20 mouse cellular contexts compared by ENCODE assay signal in the genomic region with DNA sequence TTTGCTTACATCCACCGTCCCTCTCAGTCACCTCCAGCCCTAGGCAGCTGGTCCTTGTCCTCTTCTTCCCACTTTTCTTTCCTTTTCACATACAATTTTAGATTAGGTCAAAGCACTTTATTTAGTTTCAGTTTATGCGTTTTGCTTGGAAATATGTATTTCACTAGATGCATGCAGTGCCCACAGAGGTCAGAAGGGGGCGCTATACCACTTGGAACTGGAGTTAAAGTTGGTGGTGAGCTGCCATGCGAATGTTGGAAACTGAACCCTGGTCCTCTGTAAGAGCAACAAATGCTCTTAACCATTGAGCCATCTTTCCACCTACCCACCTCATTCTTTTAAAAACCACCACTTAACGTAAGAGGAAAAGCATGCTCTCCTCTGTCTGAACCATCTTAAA. TPM values are rescaled to one million over a fixed set of nuclear protein-coding genes. Genes with fewer than 3 reads are reported as not detected.
DNase-seq lines count a peak whose midpoint lies in the region; ATAC-seq and TF ChIP-seq lines count a peak whose summit lies in the region.
"Had no signal": no experiment of that assay in that cellular context is flagged by ENCODE, and none has a peak within 500 bp of the region (broad histone marks: within the 10 kb centered on the region; RNA-seq: fewer than 3 reads in every experiment).

No protein-coding gene starts in this region.

- no peak for TF ChIP-seq EP300 in CH12.LX (IDR thresholded peaks at IDR 0.05; ENCODE audit: low read length)

- dilution Hi-C loops in CH12.LX (cut with MboI; ENCODE audit: extremely low pct_ligation_motif_present, extremely low pct_unique_long_range_greater_than_20kb, low sequenced_read_pairs) = no loop called here

- WGBS in liver, adult 2 months = 65% methylated on average over 5 of the region's 5 CpGs
- 59% methylated on average over 5 of the region's 5 CpGs for WGBS in liver, embryonic 12.5 days (ENCODE audit: insufficient replicate concordance)
- WGBS in hindbrain, embryonic 16.5 days = 76% methylated on average over 5 of the region's 5 CpGs

- no peaks in the 10 kb centered on the region for H3K79me2 ChIP-seq in liver, adult 2 months (ENCODE audit: control insufficient read depth, insufficient read depth, low read length)
- H3K79me2 ChIP-seq in CH12.LX (replicated peaks; ENCODE audit: control insufficient read depth, extremely low read depth, insufficient read depth, poor library complexity, severe bottlenecking) = no peaks in the 10 kb centered on the region

- peak; percentile 6; the same call in 1 of the 2 replicates for TF ChIP-seq CTCF in gastrocnemius, adult 2 months (IDR thresholded peaks at IDR 0.05)
- peak; percentile 35; the same call in 1 of the 2 replicates for TF ChIP-seq CTCF in liver, adult 2 months (IDR thresholded peaks at IDR 0.05; ENCODE audit: low read depth, low read length)
- TF ChIP-seq CTCF in CH12.LX (conservative IDR thresholded peaks at IDR 0.05 in 1 of 2, IDR thresholded peaks at IDR 0.05 in 1 of 2; ENCODE audit: low read depth in 2 of 2, low read length in 2 of 2) (peak; percentile 40 to 41; a peak in 3 of 4 replicates), Patski (IDR thresholded peaks at IDR 0.05) (peak; percentile 49)

- H3K27me3 ChIP-seq in liver, adult 2 months (ENCODE audit: control insufficient read depth, insufficient read depth, low read length) = no peaks in the 10 kb centered on the region
- H3K27me3 ChIP-seq in liver, embryonic 12.5 days (replicated peaks) = no peaks in the 10 kb centered on the region
- H3K27me3 ChIP-seq in CH12.LX (replicated peaks) = no peaks in the 10 kb centered on the region
- H3K27me3 ChIP-seq in Patski = peaks cover 3% of the 10 kb centered on the region
- no peaks in the 10 kb centered on the region for H3K27me3 ChIP-seq in hindbrain, embryonic 16.5 days (replicated peaks; ENCODE audit: control insufficient read depth, insufficient read depth, low read length)
- H3K27me3 ChIP-seq: limb, embryonic 13.5 days had no signal

- H3K4me2 ChIP-seq in liver, embryonic 12.5 days = no peak overlapping the region
- H3K4me2 ChIP-seq in CH12.LX (ENCODE audit: insufficient read depth, low read depth, poor library complexity, severe bottlenecking) = no peak overlapping the region
- H3K4me2 ChIP-seq in hindbrain, embryonic 16.5 days (ENCODE audit: low read length) = no peak overlapping the region
- H3K4me2 ChIP-seq: limb, embryonic 13.5 days; midbrain, embryonic 11.5 days had no signal

- H3K4me1 ChIP-seq in liver, adult 2 months (ENCODE audit: control insufficient read depth, insufficient read depth, low read length) = no peaks in the 10 kb centered on the region
- H3K4me1 ChIP-seq in liver, embryonic 12.5 days = no peaks in the 10 kb centered on the region
- peaks cover 0 to 18% of the 10 kb centered on the region in 2 experiments; a peak in 2 of 4 replicates for H3K4me1 ChIP-seq in CH12.LX (ENCODE audit: control insufficient read depth in 1 of 2, insufficient read depth in 2 of 2)
- no peaks in the 10 kb centered on the region for H3K4me1 ChIP-seq in hindbrain, embryonic 16.5 days (ENCODE audit: control insufficient read depth, insufficient read depth, low read depth, low read length)
- H3K4me1 ChIP-seq: limb, embryonic 13.5 days had no signal

- no peaks in the 10 kb centered on the region for H3K36me3 ChIP-seq in liver, adult 2 months (ENCODE audit: control insufficient read depth, insufficient read depth, low read length)
- no peaks in the 10 kb centered on the region for H3K36me3 ChIP-seq in liver, embryonic 12.5 days
- no peaks in the 10 kb centered on the region for H3K36me3 ChIP-seq in CH12.LX (replicated peaks in 1 of 2; ENCODE audit: control insufficient read depth in 1 of 2, insufficient read depth in 1 of 2, low read length in 1 of 2)
- no peaks in the 10 kb centered on the region for H3K36me3 ChIP-seq in hindbrain, embryonic 16.5 days (ENCODE audit: control insufficient read depth, insufficient read depth, low read length)
- H3K36me3 ChIP-seq: limb, embryonic 13.5 days had no signal

- in situ Hi-C loops in CH12.LX (cut with MboI; ENCODE audit: low pct_ligation_motif_present, low pct_unique_long_range_greater_than_20kb, low sequenced_read_pairs) = no loop called here
- in situ Hi-C loops in Patski (cut with MboI; ENCODE audit: low pct_unique_long_range_greater_than_20kb) = no loop called here

- no peak for ATAC-seq in liver, embryonic 12.5 days
- no peak for ATAC-seq in Patski
- no peak for ATAC-seq in granulocyte monocyte progenitor cell, adult 5-6 weeks (replicated peaks; ENCODE audit: poor library complexity, severe bottlenecking)
- no peak for ATAC-seq in hindbrain, embryonic 16.5 days
- ATAC-seq: forebrain, embryonic 16.5 days had no signal

- TF ChIP-seq RAD21 in CH12.LX (IDR thresholded peaks at IDR 0.05; ENCODE audit: low read depth, low read length) = peak; percentile 1; the same call in 1 of the 2 replicates

- no peak overlapping the region for H3K9ac ChIP-seq in liver, adult 2 months (ENCODE audit: low read depth, low read length)
- H3K9ac ChIP-seq in liver, embryonic 12.5 days = no peak overlapping the region
- H3K9ac ChIP-seq in CH12.LX (ENCODE audit: insufficient read depth, low read depth) = no peak overlapping the region
- H3K9ac ChIP-seq in hindbrain, embryonic 16.5 days (ENCODE audit: low read depth, low read length) = no peak overlapping the region
- H3K9ac ChIP-seq: limb, embryonic 13.5 days had no signal

- no peak overlapping the region for H3K4me3 ChIP-seq in gastrocnemius, adult 2 months
- no peak overlapping the region for H3K4me3 ChIP-seq in liver, adult 2 months (ENCODE audit: insufficient read depth, low read depth, low read length)
- no peak overlapping the region for H3K4me3 ChIP-seq in liver, embryonic 12.5 days
- no peak overlapping the region for H3K4me3 ChIP-seq in CH12.LX (replicated peaks in 1 of 3; ENCODE audit: low read depth in 2 of 3, low read length in 2 of 3, poor library complexity in 1 of 3)
- no peak overlapping the region for H3K4me3 ChIP-seq in hindbrain, embryonic 16.5 days (ENCODE audit: low read length)
- H3K4me3 ChIP-seq: limb, embryonic 13.5 days had no signal

- CTCF ChIA-PET in Patski (lab: Charles Lee) = interaction anchor here (1.3 to 1.5 kb wide), 2 partner anchors 9 to 33 kb away, joined by 3 to 5 read pairs; no protein-coding TSS in a partner anchor

- POLR2A ChIA-PET in Patski (lab: Charles Lee) = interaction anchor here (0.7 kb wide), 1 partner anchor 9 kb away, joined by 3 read pairs; no protein-coding TSS in a partner anchor

- intact Hi-C loops in gastrocnemius, adult 2 months (cut with DNase I) = no loop called here

- no peak for TF ChIP-seq POLR2A in liver, adult 2 months (IDR thresholded peaks at IDR 0.05; ENCODE audit: extremely low read depth, insufficient read depth, low read length)
- TF ChIP-seq POLR2A in CH12.LX (IDR thresholded peaks at IDR 0.05; ENCODE audit: low read depth, low read length) = no peak

- no peak for DNase-seq in gastrocnemius, adult 2 months
- no peak for DNase-seq in gastrocnemius, adult 18-20 months (ENCODE audit: low spot score)
- no peak for DNase-seq in liver, adult 2 months (ENCODE audit: extremely low read depth, low read depth, low spot score)
- DNase-seq in CH12.LX (ENCODE audit: extremely low read depth) = no peak
- DNase-seq in Patski (ENCODE audit: low read depth, low spot score) = no peak
- DNase-seq: adrenal gland, postnatal 36 days; cerebellum, adult 18-20 months; cerebellum, postnatal 25 days; embryo, embryonic 11 days; kidney, adult 8-10 months; kidney, postnatal 4 days; lung, adult 2 months; right cerebral cortex, postnatal 4 days; thymus, postnatal 4 days had no signal

- no peak overlapping the region for H3K27ac ChIP-seq in gastrocnemius, adult 2 months
- no peak overlapping the region for H3K27ac ChIP-seq in liver, adult 2 months (replicated peaks; ENCODE audit: insufficient read depth, low read depth, low read length)
- H3K27ac ChIP-seq in liver, embryonic 12.5 days = no peak overlapping the region
- no peak overlapping the region for H3K27ac ChIP-seq in CH12.LX (ENCODE audit: insufficient read depth, low read depth)
- no peak overlapping the region for H3K27ac ChIP-seq in hindbrain, embryonic 16.5 days (ENCODE audit: low read depth, low read length)
- H3K27ac ChIP-seq: limb, embryonic 13.5 days had no signal

- no peaks in the 10 kb centered on the region for H3K9me3 ChIP-seq in liver, embryonic 12.5 days (replicated peaks)
- H3K9me3 ChIP-seq in CH12.LX (replicated peaks; ENCODE audit: low read length) = peaks cover 2% of the 10 kb centered on the region
- H3K9me3 ChIP-seq in hindbrain, embryonic 16.5 days (ENCODE audit: control insufficient read depth, low read length) = no peaks in the 10 kb centered on the region
- H3K9me3 ChIP-seq: limb, embryonic 13.5 days had no signal

TF ChIP-seq in CH12.LX, 34 proteins besides CTCF, POLR2A, EP300 and RAD21 (continues in another document):
- TF ChIP-seq IRF4 (IDR thresholded peaks at IDR 0.05; ENCODE audit: low read depth, low read length) (no peak), RCOR1 (conservative IDR thresholded peaks at IDR 0.05; ENCODE audit: low read depth, low read length) (no peak), NRF1 (IDR thresholded peaks at IDR 0.05; ENCODE audit: low read depth, low read length) (no peak), JUND (conservative IDR thresholded peaks at IDR 0.05; ENCODE audit: low read depth, low read length) (no peak), ELF1 (IDR thresholded peaks at IDR 0.05; ENCODE audit: low read depth, low read length) (no peak), MYC (IDR thresholded peaks at IDR 0.05; ENCODE audit: low read depth, low read length) (no peak), ZKSCAN1 (IDR thresholded peaks at IDR 0.05; ENCODE audit: borderline replicate concordance, low read depth, low read length) (no peak), CHD2 (IDR thresholded peaks at IDR 0.05; ENCODE audit: low read length) (no peak), JUN (IDR thresholded peaks at IDR 0.05; ENCODE audit: insufficient read depth, low read depth, low read length) (no peak), E2F4 (IDR thresholded peaks at IDR 0.05; ENCODE audit: insufficient replicate concordance, low read depth, low read length) (no peak), UBTF (IDR thresholded peaks at IDR 0.05; ENCODE audit: low read depth, low read length) (no peak)

RNA-seq across cellular contexts. Expression of a gene that starts 21.5 kb away (rescaled TPM):
- 10 to 100 TPM; 12.1 to 13.7 TPM for total RNA-seq in gastrocnemius, adult 2 months (2021)
- total RNA-seq in gastrocnemius, adult 18-20 months (2021) = 10 to 100 TPM; 10.2 to 12.6 TPM
- 7.1 and 10.6 TPM in 2 replicates for total RNA-seq in liver, adult 2 months (2014; rRNA removed)
- polyA plus RNA-seq in liver, adult 2 months (2012; rRNA removed) = 2.3 and 2.6 TPM in 2 replicates
- polyA plus RNA-seq in liver, embryonic 12.5 days (2016; fragmentation: Nextera tagmentation; extraction: Ambion mirVana) = 63.0 and 68.5 TPM in 2 replicates
- total RNA-seq in CH12.LX (2012; rRNA removed) (83.8 and 112 TPM in 2 replicates), CH12.LX (2014; rRNA removed) (172 and 193 TPM in 2 replicates)
- polyA plus RNA-seq in CH12.LX (2012; ENCODE audit: insufficient read length, low read depth) (176 and 242 TPM in 2 replicates), Patski (2021) (48.7 TPM)
- total RNA-seq in granulocyte monocyte progenitor cell, adult 5-6 weeks (2014; fragmentation: Nextera tagmentation) = 44.3 and 48.1 TPM in 2 replicates
- total RNA-seq in granulocyte monocyte progenitor cell, adult 5-6 weeks (2017) = 135 and 142 TPM in 2 replicates
- 26.9 and 29.4 TPM in 2 replicates for polyA plus RNA-seq in hindbrain, embryonic 16.5 days (2015; fragmentation: Nextera tagmentation; extraction: Ambion mirVana)
